Comparison of ENCODE assay signal across 1 mouse cellular context in the genomic region with DNA sequence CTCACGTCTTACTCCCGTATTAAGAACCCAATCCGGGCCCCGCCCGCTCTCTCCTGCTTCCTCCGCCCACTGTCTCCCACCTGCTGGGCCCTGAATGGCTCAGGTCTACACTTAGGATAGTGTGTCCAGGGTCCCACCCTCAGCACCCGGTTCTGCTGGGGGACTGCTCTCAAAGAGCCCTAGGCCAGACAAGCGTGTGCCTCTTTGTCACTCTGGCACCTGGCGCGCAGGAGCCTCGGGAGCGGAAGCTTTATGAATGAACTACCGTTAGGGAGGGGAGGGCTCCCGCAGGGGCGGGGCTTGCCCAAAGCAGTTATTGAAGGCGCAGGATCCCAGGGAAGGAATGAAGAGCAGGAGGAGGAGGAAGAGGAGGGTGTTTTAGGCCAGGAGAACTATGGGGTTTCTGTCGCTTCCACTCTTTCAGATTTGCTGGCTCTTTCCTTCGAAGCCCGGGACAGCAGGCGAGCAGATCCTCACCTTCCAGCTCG.
TF ChIP-seq lines count a peak whose summit lies in the region.

No protein-coding gene starts in this region.

TF ChIP-seq in C2C12, 6 proteins besides CTCF, POLR2A, EP300 and RAD21:
- TF ChIP-seq CEBPB (IDR thresholded peaks at IDR 0.05; ENCODE audit: low read depth) (no peak), FOSL1 (IDR thresholded peaks at IDR 0.05; ENCODE audit: insufficient read depth, low read length, poor library complexity, severe bottlenecking) (no peak), MYOD1 (IDR thresholded peaks at IDR 0.05; ENCODE audit: control insufficient read depth, insufficient read length, low read depth) (no peak), MYOG (IDR thresholded peaks at IDR 0.05; ENCODE audit: control insufficient read depth, extremely low read depth, insufficient read length) (no peak), USF1 (IDR thresholded peaks at IDR 0.05; ENCODE audit: low read depth) (no peak), MAX (IDR thresholded peaks at IDR 0.05) (no peak)
TF ChIP-seq in C2C12: peak in this region for 0.
